Mouse (Mus musculus): ENCODE results near the gene Tcf15.
A peak's percentile ranks its signal among the peaks of the same experiment; 100 is the strongest.

Tcf15 gene

DNA sequence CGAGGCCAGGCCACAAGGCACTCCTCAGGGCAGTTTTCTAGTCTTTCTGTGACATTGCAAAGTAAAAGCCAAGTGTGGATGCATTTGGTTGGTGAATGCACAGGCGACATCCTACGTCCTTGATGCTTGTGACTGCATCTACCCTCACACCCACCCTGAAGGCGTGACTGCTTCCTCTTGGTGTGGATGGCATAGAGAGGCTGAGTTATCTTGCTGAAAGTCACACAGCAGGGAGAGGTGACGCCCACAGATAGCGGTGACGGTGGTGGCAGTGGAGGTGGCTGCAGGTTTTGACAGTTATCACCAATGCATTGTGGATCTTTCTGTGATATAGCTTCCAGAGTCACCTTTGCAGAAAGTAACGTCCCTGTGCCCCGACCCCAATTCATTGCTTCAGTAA lies 20.5 kb upstream of the Tcf15 start:
- no peak for DNase-seq (ENCODE audit: low spot score)

GRCm38 (mm10) chr2:152128597-152128996 lies 14.8 kb upstream of the Tcf15 start:
- no peak for DNase-seq (ENCODE audit: low spot score)

DNA sequence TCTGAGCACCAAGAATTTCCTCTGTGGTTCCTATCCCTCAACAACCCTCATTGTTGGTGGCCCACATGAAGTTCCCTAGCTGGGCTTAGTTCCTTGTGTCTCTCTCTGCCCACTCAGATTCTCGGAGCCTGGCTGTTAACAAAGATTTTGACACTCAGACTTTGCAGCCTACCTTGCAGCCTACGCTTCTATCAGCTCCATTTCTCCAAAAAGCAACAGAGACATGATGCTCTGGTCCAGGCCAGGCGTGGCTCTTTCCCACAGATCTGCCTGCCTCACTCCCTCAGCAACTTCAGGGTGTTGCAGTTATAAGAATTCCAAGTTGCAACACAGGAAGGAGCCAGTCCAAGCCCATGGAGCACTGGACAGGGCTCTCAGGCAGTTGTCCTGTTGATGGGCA lies 13.6 kb upstream of the Tcf15 start:
- no peak for DNase-seq (ENCODE audit: low spot score)

DNA sequence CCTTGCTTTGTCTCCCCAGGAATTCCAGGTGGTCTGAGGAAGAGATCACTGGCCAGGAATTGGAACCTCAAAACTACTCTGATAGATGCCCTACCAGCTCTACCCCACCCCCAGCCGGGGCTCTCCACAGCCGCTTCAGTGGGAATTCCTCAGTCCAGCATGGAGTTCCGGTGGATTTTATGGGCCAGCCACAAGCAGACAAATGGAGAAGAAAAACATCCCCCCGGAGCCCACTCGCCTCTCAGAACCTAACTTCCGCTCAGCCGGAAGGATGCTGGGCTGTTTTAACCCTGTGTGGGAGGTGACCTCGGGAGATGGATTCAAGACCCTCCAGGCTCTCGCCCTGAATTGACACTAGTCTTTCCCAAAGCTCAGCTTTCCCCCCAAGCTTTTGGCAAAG lies 11.3 kb upstream of the Tcf15 start:
- no peak for DNase-seq (ENCODE audit: low spot score)

GRCm38 (mm10) chr2:152132691-152133090 lies 10.7 kb upstream of the Tcf15 start:
- no peak for DNase-seq (ENCODE audit: low spot score)

- no peak for DNase-seq (ENCODE audit: low spot score)
Observed at GRCm38 (mm10) chr2:152139191-152139987, 4.0 kb upstream of the Tcf15 start.

DNA sequence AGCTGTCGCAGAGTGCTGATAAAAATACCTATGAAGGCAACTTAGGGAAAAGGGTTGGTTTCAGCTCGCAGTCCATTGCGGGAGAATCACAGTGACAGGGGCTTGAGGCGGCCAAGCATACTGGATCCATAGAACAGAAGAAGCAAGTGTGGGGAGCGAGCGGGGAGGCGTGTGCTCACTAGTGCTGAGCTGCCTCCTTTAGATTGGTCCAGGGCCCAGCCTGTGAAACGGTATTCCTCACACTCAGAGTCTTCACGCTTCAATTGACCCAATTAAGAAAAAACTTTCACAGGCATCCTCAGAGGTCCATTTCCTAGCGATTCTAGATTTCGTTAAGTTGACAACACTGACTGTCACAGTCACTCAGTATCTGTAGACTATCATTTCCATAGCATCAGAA lies 2.4 kb upstream of the Tcf15 start:
- DNase-seq (ENCODE audit: low spot score), result no peak

DNA sequence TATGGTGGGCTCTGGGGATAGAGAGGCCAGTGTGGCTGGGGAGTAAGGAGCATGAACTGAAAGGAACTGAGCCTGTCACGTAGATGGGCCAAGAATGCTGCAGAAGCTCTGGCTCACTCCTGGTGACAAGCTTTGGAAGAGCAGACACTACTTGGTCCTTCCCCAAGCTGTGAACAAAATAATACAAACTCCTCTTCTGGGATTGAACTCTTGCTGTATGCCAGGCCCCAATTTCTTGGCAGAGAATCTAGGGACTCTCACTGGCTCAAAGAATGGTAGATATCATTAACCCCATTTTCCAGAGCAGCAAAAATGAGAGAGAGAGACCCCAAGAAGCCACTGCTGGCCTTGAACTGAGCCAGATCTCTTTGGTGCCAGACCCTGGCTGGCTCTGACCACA lies 1.9 kb upstream of the Tcf15 start:
- DNase-seq (ENCODE audit: low spot score), result no peak

- DNase-seq (ENCODE audit: low spot score), result peak; percentile 57
Observed at GRCm38 (mm10) chr2:152142046-152142445, 1.3 kb upstream of the Tcf15 start.

GRCm38 (mm10) chr2:152142571-152142970 lies 790 bp upstream of the Tcf15 start:
- no peak for DNase-seq (ENCODE audit: low spot score)

GRCm38 (mm10) chr2:152144158-152144450 lies 743 bp downstream of the Tcf15 start:
- DNase-seq (ENCODE audit: low spot score), result no peak

GRCm38 (mm10) chr2:152144501-152144900 lies 1.1 kb downstream of the Tcf15 start:
- DNase-seq (ENCODE audit: low spot score), result peak; percentile 36

GRCm38 (mm10) chr2:152145711-152146110 lies 2.4 kb downstream of the Tcf15 start:
- DNase-seq (ENCODE audit: low spot score), result peak; percentile 34

- DNase-seq (ENCODE audit: low spot score), result peak; percentile 35
Observed at GRCm38 (mm10) chr2:152147079-152147478, 3.7 kb downstream of the Tcf15 start.

GRCm38 (mm10) chr2:152148675-152149074 lies 5.3 kb downstream of the Tcf15 start:
- no peak for DNase-seq (ENCODE audit: low spot score)

DNA sequence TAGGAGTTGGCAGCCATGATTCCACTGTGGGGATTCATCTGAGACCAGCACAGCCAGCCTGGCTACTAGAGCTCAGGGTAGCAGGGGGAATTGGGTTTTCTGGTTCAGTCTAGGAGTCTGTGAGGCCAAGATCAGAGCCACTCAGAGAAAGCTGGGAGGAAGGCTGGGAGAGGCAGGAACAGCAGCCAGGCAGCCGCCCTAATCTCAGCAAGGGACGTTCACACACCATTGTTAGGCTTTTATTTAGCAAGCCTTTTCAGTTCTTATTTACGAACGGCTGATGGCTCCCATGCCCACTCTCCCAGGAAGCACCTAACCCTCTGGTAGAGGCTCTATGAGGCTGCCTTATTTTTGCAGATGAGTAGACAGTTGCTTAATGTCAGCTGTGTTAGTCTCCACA lies 6.5 kb downstream of the Tcf15 start:
- no peak for DNase-seq (ENCODE audit: low spot score)

- no peak for DNase-seq (ENCODE audit: low spot score)
Observed at GRCm38 (mm10) chr2:152150373-152150772, 7.0 kb downstream of the Tcf15 start.

DNA sequence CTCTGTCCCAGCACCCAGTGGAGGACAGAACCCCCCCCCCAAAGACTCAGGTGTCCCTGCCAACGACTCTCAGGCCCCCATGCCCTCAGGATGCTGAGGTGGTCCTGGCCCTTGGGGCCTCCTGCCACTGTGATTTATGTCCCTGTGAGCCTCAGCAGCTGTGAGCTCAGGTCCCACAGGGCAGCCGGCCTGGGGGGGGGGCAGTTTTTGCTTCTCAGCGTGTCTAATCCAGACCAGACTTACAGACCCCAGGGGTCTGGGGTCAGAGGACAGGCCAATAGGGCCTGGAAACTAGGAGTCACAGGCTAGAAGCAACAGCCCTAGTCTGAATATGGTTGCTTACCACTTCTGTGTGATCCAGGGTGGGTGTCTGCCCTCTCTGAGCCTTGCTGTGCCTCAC lies 10.0 kb downstream of the Tcf15 start:
- no peak for DNase-seq (ENCODE audit: low spot score)

GRCm38 (mm10) chr2:152155414-152156208 lies 12.2 kb downstream of the Tcf15 start:
- peak; percentile 62 for DNase-seq (ENCODE audit: low spot score)

DNA sequence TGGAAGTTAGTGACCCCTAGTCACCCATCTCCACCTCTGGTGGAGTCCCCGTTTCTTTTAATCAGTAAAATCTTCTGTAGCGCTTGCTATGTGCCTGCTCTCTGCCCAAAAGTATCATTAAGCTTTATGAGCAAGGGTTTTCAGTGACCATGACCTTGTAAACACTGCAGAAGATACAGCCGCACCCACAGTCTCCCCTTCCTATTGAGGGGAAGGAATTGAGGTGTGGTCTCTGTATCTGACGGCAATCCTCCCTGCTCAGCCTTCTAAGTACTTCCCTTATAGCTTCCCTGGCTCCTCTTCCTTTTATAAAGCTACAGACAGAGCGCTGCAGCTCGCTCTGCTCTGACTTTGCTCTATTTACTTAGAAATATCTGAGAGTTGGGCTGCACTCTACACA lies 13.1 kb downstream of the Tcf15 start:
- no peak for DNase-seq (ENCODE audit: low spot score)

GRCm38 (mm10) chr2:152159487-152159886 lies 16.1 kb downstream of the Tcf15 start:
- no peak for DNase-seq (ENCODE audit: low spot score)

- no peak for DNase-seq (ENCODE audit: low spot score)
Observed at GRCm38 (mm10) chr2:152166257-152166656, 22.9 kb downstream of the Tcf15 start.

DNA sequence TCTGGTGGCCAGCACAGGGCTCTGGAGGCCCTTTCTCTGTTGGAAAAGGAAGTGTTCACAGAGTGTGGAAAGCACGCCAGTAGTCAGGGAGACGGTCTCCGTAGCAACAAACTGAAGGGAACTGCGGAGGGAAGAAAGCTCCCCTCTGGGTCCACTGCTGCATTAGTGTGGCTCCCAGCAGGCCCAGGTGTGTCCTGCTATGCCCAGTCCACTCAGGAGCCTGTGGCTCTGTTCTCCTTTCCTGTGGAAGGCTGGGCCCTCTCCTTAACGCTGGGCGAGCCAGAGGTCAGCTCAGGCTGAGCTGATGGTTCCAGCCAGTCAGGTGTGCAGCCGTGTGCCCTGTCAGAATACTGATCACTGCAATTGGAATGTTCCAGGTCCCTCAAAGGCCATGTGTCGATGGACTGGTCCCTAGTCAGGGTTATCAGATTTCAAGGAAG lies 24.5 kb downstream of the Tcf15 start:
- DNase-seq (ENCODE audit: low spot score), result no peak

- DNase-seq (ENCODE audit: low spot score), result no peak
Observed at GRCm38 (mm10) chr2:152169377-152169776, 26.0 kb downstream of the Tcf15 start.
